Mouse (Mus musculus): Measurements from ENCODE around the gene Rad50.

GRCm38 (mm10) chr11:53720715-53721114 is 13.6 kb upstream of the Rad50 start, which contains the start of gene Il5:
- TF ChIP-seq CTCF (IDR thresholded peaks at IDR 0.05; ENCODE audit: low read depth, low read length) (no peak), POLR2A (IDR thresholded peaks at IDR 0.05; ENCODE audit: borderline replicate concordance, low read depth, low read length) (no peak)

Data from bone marrow macrophage, adult 2 months (primary cell).